Mouse (Mus musculus): ENCODE measurements around the gene Emb.
"Not testable (repeated sequence)": the region's sequence is repeated elsewhere in the genome, so short reads cannot be mapped to it uniquely, and the experiment has no call there.

The Emb gene

GRCm38 (mm10) chr13:117208236-117208635, at the start of gene Emb:
Gene Emb, plus strand, starts transcription at chr13:117208536.
- DNase-seq (ENCODE audit: low read depth, low spot score) = no peak

- DNase-seq (ENCODE audit: low read depth, low spot score) = no peak
Measured at GRCm38 (mm10) chr13:117163906-117164305, 44.4 kb upstream of the Emb start.

GRCm38 (mm10) chr13:117165071-117165470, 43.3 kb upstream of the Emb start:
- DNase-seq (ENCODE audit: low read depth, low spot score) = no peak

- DNase-seq (ENCODE audit: low read depth, low spot score) = not testable (repeated sequence)
Measured at GRCm38 (mm10) chr13:117180912-117181311, 27.4 kb upstream of the Emb start.

GRCm38 (mm10) chr13:117183288-117183687, 25.0 kb upstream of the Emb start:
- DNase-seq (ENCODE audit: low read depth, low spot score) = no peak

GRCm38 (mm10) chr13:117185329-117185728, 23.0 kb upstream of the Emb start:
- no peak for DNase-seq (ENCODE audit: low read depth, low spot score)

GRCm38 (mm10) chr13:117192161-117192560, 16.2 kb upstream of the Emb start:
- DNase-seq (ENCODE audit: low read depth, low spot score) = no peak

- DNase-seq (ENCODE audit: low read depth, low spot score) = no peak
Measured at GRCm38 (mm10) chr13:117193422-117193983, 14.8 kb upstream of the Emb start.

- DNase-seq (ENCODE audit: low read depth, low spot score) = no peak
Measured at GRCm38 (mm10) chr13:117195569-117196495, 12.5 kb upstream of the Emb start.

GRCm38 (mm10) chr13:117197666-117198065, 10.7 kb upstream of the Emb start:
- no peak for DNase-seq (ENCODE audit: low read depth, low spot score)

- DNase-seq (ENCODE audit: low read depth, low spot score) = peak; percentile 56
Measured at GRCm38 (mm10) chr13:117198402-117199083, 9.8 kb upstream of the Emb start.

GRCm38 (mm10) chr13:117202755-117203471, 5.4 kb upstream of the Emb start:
- peak; percentile 40 for DNase-seq (ENCODE audit: low read depth, low spot score)

GRCm38 (mm10) chr13:117204685-117205084, 3.7 kb upstream of the Emb start:
- no peak for DNase-seq (ENCODE audit: low read depth, low spot score)

- no peak for DNase-seq (ENCODE audit: low read depth, low spot score)
Measured at GRCm38 (mm10) chr13:117206066-117206465, 2.3 kb upstream of the Emb start.

- DNase-seq (ENCODE audit: low read depth, low spot score) = no peak
Measured at GRCm38 (mm10) chr13:117211386-117211875, 3.1 kb downstream of the Emb start.

GRCm38 (mm10) chr13:117215481-117215880, 7.1 kb downstream of the Emb start:
- no peak for DNase-seq (ENCODE audit: low read depth, low spot score)

GRCm38 (mm10) chr13:117216126-117216525, 7.8 kb downstream of the Emb start:
- no peak for DNase-seq (ENCODE audit: low read depth, low spot score)

- DNase-seq (ENCODE audit: low read depth, low spot score) = peak; percentile 59
Measured at GRCm38 (mm10) chr13:117216752-117217363, 8.5 kb downstream of the Emb start.

- no peak for DNase-seq (ENCODE audit: low read depth, low spot score)
Measured at GRCm38 (mm10) chr13:117217621-117218020, 9.3 kb downstream of the Emb start.

- peak; percentile 44 for DNase-seq (ENCODE audit: low read depth, low spot score)
Measured at GRCm38 (mm10) chr13:117218092-117218491, 9.8 kb downstream of the Emb start.

- DNase-seq (ENCODE audit: low read depth, low spot score) = no peak
Measured at GRCm38 (mm10) chr13:117219871-117220500, 11.7 kb downstream of the Emb start.

Measured in c-Kit-negative CD71-positive TER-119-positive erythroid progenitor cells, embryonic 14.5 days (primary cell).